Mouse (Mus musculus) kidney, adult 8-10 months (tissue): ENCODE measurements at regions not wholly inside any gene's neighbourhood (a gene's known extent, or its start where the extent isn't known, plus 50 kb on each side); places are given as distances from the start of the nearest gene placed in this dataset.

ENCODE experiments used
- DNase-seq, 2 experiments: peaks; one replicate each; pipeline ENCODE4 v3.0.0; 2022

DNA sequence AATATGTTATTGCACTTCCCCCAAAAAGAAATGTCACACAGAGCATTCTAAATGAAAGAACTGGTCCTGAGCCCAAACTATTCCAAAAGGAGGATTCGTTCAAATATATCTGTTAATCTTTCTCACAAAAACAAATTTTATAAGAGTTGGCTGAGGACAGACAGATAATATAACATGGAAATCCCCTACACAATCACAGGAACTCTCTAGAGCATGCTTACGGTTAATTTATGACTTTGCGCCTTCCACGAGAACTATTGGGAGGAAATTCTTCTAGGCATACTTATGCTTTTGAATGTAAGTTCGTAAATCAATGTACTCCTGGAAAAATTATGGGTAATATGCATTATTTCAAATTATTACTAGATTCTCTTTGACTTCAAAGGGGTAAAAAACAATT lies 144.1 kb upstream of the Gimd1 start:
- no peak for DNase-seq

DNA sequence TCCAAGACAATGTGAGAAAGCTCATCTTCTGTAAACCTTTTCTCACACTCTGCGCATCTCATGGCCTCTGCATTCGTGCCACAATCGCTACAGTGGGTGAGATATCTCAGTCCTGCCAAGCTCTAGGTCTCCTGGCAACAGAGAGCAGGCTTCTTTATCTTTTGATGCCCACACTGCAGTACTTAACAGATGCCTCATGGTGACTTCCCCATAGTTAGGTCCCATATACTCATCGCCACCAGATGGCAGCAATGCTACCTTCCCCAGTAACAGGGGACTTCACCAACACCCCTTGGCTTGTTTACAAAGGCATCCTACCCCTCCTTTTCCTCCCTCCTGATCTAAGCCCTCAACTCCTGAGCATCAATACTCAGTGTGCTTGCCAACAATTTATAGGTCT lies 123.5 kb upstream of the Gimd1 start:
- DNase-seq, result peak; percentile 3 to 61

DNA sequence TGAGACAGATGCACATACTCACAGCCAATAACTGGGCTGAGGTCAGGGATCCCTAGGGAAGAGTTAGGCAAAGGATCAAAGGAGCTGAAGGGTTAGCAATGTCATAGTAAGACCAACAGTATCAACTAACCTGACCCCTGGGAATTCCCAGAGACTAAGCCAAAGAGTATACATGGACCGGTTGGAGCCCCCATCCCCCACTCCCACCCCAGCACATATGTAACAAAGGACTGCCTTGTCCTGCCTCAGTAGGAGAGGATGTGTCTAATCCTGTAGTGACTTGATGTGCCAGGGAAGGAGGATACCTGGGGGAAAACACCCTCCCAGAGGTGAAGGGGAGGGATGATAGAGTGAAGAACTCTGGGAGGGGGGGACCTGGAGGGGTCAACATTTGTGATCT lies 119.4 kb upstream of the Gimd1 start:
- no peak for DNase-seq

DNA sequence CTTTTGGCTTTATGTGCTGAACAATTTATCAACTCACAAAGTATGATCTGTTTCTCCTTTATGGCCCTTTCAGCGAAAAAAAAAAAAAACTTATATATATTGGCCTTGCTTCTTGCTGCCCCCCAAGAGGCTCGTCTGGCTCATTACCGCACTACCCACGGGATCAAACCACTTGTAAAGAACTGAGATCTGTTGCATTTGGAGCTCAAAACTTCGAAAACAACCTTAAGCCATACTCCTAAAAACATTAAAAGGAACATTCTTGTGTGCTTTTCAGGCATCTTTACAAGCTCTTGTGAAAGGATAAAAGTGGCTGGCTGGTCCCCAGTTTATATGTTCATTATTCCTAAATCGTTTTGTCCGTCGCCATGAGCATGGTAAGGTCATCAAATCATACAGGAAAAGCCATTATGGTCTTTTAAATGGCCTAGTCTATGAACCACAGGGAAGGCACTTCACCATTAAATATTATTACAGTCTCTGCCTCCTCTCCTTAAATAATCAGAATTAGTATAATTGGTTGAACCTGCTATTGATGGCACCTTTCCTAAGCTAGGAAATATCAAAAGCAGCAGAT lies 117.0 kb upstream of the Gimd1 start:
- DNase-seq, result no peak

DNA sequence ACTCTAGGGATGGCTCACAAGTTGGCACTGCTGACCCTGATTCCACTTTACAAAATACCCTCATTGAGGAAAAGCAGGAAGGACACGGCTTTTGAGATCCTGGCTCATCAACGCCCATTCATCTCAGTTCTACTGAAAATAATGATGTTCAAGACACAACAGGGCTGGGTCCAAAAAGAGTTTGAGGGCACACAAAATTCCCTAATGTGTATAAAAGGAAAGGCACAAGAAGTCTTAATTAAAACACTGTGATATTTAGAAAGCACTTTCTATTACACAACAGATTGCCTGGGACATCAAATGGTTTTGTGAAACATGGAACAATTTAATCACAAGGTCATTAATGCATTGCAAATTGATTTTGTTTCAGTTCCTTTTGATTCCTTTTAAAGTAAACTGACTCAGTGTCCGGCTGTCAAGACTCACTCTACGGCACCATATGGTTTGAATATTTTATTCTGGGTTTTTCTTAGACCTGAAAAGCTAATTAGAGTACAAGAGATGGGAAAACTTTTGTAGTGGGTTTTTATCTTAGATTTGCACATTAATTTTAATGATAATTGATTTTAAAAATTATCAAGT lies 96.2 kb upstream of the Gimd1 start:
- DNase-seq, result no peak

DNA sequence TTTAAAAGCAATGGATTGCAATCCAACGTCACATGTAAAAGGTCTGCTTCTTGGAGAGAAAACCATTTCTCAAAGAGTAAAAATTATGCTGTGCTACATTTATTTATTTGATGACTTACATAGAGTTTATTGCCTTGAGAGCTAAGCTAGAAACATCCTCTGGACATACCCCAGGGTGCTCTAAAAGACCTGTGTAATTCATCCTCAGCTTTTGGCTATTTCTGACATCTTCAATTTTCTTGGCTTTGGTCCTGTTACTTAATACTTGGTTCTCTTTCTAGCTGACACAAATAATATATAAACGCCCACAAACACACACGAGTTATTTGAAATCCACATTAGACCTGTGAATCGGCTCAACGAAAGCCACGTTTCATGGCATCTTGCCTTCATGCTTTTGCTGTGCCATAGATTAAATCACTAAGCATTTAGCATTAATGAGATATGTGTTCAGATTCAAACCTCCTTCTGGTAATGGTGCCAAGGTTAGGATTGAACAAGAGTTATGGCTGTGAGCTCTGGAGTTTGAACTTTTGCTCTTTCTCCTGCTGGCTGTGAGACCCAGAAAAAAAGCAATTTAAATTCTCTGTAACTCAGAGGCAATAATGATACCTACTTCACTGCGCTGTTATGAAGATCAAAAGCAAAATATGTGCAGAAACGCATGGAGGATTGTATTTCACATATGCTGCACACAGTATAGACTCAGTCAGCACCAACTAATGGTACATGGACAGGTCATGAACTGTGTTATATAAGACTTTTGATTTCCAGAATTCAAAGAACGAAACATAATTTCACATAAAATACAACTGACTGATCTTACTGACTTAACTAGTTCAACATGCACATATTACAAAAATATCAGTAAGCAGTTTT lies 89.6 kb upstream of the Gimd1 start:
- DNase-seq, result no peak

DNA sequence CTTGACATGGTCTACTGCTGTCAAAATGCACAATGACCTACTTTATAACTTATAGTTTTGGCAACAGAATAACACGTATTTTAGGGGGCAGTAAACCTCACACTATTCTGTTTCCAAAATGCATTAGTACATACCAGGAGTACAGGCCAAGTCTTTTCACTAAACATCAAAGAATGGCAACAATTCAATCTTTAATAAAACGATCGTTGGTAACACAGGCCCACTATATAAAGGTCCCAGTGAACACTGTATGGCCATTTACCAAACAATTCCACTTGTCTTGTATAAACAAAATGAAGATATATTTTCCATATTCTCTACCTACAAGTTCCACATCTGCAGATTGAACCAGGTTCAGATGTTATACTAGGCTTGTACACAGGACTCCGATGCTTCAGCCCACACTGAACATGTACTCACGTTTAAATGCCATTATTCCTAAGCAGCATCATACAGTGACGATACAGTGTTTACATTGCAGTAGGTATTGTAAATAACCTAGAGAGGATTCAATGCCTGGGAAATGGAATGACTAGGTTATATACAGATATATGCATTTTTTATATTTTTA lies 78.3 kb upstream of the Gimd1 start:
- DNase-seq, result no peak

DNA sequence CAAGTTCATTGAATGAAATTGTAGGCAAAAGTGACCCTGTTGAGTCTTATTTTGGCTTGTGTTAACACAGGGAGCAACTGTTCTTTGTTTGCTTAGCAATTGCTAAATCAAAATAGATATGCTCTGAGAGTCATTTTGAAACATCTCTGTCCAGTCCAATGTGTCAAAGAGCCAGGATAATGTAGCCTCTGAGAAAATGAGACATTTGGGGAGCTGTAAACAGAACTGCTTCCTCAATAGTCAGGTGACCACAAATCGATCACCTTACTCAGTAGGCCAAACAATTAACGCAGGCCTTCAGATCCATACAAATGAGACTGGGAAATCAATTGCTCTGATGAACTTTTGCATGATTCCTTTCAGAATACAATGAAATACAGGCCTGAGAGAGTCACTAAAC lies 63.9 kb upstream of the Gimd1 start:
- no peak for DNase-seq

DNA sequence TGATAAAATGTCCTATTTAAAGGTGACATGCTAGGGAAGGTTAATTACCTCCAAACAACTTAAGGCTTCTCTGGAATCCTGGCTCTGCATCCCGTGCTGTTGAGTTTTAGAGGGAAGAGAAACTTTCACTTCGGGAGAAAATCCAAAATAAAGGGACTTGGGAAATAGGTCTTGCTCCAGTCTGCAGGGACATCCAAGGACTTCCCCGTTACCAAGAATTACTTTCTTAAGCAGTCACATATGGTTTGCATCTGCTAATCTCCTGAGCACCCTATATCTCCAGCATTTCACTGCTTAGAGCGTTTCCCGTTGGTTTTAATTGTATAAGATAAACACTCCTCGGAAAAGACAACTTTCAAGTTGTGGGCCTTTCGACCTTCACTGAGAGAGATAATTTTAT lies 63.3 kb upstream of the Gimd1 start:
- DNase-seq, result no peak
